Mouse (Mus musculus) heart, embryonic 15.5 days (tissue): ENCODE data around the gene Pilra. TPM values are rescaled to one million over a fixed set of nuclear protein-coding genes. Genes with fewer than 3 reads are reported as not detected.

Experiments
- ATAC-seq: fragments of 200-750 bp; cut with Nextera tagmentation; replicated peaks from 2 replicates; pipeline ENCODE4 v1.8.0; 2017; ENCODE audit warnings: low read depth, moderate TSS enrichment; ENCODE audit not compliant: insufficient number of reproducible peaks, insufficient read depth, low FRiP score
- H3K27ac ChIP-seq: fragments of 300-500 bp; sonication (generic); 2 replicates; pipeline ENCODE4 v1.5.1; 2015; ENCODE audit warnings: mild to moderate bottlenecking, inconsistent platforms
- H3K27me3 ChIP-seq: fragments of 300-500 bp; sonication (generic); 2 replicates; pipeline ENCODE4 v1.6.1; 2015; ENCODE audit warnings: inconsistent platforms
- H3K36me3 ChIP-seq: fragments of 300-500 bp; sonication (generic); 2 replicates; pipeline ENCODE4 v1.6.1; 2015; ENCODE audit warnings: mild to moderate bottlenecking, inconsistent platforms
- H3K4me1 ChIP-seq: fragments of 300-500 bp; sonication (generic); replicated peaks from 2 replicates; pipeline ENCODE4 v1.6.1; 2015; ENCODE audit warnings: inconsistent platforms
- H3K4me2 ChIP-seq: fragments of 300-500 bp; sonication (generic); 2 replicates; pipeline ENCODE4 v1.6.1; 2015; ENCODE audit warnings: inconsistent platforms, mild to moderate bottlenecking, moderate library complexity
- H3K4me3 ChIP-seq: fragments of 300-500 bp; sonication (generic); 2 replicates; pipeline ENCODE4 v1.5.1; 2015; ENCODE audit warnings: mild to moderate bottlenecking, inconsistent platforms
- H3K9ac ChIP-seq: fragments of 300-500 bp; sonication (generic); 2 replicates; pipeline ENCODE4 v1.6.1; 2015; ENCODE audit warnings: mild to moderate bottlenecking, inconsistent platforms
- H3K9me3 ChIP-seq: fragments of 300-500 bp; sonication (generic); replicated peaks from 2 replicates; pipeline ENCODE4 v1.6.1; 2016; ENCODE audit warnings: inconsistent platforms
- WGBS: fragments of 180-500 bp; shearing (Covaris S2); methylation state at CpG from one replicate; pipeline ENCODE4 v1.1.7; 2015; ENCODE audit warnings: mixed read lengths; 5-methylcytosine and 5-hydroxymethylcytosine counted together
- polyA plus RNA-seq: library from polyadenylated mRNA; unstranded; fragments of >200 nt; fragmentation: Nextera tagmentation; extraction: Ambion mirVana; gene quantifications from 2 replicates; pipeline ENCODE4 v1.2.1, GENCODE M21; 2015

Pilra gene
- polyA plus RNA-seq, 1 experiment from 2014 or later: 2.2 TPM

DNA sequence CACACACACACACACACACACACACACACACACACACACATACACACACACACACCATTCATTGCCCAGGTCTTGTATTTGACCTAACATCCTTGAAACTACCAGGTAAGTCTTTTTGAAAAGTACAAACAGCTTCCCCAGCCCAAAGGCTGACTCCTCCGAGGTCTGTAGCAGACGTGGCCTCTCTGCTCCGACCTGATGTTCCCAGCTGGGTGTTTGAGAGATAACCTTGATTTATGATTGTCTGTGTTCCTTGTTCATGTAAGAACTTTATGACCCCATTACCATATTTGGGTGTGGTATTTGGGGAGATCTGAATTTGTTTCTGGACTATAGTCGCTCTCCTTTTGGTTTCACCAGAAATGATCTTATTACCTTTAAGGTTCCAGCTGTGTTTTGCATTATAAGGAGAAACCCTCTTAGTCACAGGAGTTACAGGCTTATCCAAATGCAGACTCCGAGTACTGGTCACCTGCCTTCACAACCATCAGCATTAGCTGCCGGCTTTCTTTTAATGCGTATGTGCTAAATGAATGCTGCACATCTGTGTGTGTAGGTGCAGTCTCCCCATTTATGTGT, 58.7 kb downstream of the Pilra start:
- Histone ChIP-seq H3K4me1 (peaks cover 32% of the 10 kb centered on the region), H3K4me2 (no peak overlapping the region), H3K27me3 (no peaks in the 10 kb centered on the region), H3K4me3 (no peak overlapping the region), H3K9ac (no peak overlapping the region), H3K27ac (no peak overlapping the region), H3K9me3 (no peaks in the 10 kb centered on the region), H3K36me3 (peaks cover 23% of the 10 kb centered on the region)
- no peak for ATAC-seq
- 81% methylated on average over 7 of the region's 7 CpGs for WGBS

DNA sequence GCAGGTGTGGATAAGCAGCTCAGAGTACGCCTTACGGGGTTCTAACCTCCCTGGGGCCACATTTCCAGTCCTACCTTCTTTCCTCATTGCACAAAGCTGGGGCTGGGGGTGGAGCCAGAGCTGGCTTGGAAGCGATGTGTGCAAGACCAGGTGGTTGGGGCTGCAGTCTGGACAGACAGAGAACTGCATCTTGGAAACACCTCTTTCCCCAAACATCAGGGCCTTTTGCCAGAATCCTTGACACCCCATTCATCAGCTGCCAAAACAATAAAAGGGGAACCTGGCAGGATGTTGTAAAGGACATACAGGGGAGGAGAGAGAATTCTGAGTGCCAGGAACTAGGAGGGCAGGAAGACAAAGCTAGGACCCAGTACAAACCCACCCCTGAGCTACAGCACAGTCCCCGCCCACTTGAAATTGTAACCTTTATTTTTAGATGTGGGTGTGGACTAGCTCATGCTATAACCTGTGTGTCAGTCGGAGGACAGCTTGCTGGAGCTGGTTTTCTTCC, 59.6 kb downstream of the Pilra start:
- H3K9ac ChIP-seq: no peak overlapping the region
- no peaks in the 10 kb centered on the region for H3K27me3 ChIP-seq
- 25% methylated on average over 5 of the region's 5 CpGs for WGBS
- peaks cover 31% of the 10 kb centered on the region for H3K4me1 ChIP-seq
- peak overlapping the region; percentile 16; the same call in 1 of the 2 replicates for H3K4me2 ChIP-seq
- peak; percentile 45 for ATAC-seq
- no peak overlapping the region for H3K4me3 ChIP-seq
- H3K9me3 ChIP-seq: no peaks in the 10 kb centered on the region
- H3K27ac ChIP-seq: peak overlapping the region; percentile 66
- peaks cover 14% of the 10 kb centered on the region for H3K36me3 ChIP-seq

DNA sequence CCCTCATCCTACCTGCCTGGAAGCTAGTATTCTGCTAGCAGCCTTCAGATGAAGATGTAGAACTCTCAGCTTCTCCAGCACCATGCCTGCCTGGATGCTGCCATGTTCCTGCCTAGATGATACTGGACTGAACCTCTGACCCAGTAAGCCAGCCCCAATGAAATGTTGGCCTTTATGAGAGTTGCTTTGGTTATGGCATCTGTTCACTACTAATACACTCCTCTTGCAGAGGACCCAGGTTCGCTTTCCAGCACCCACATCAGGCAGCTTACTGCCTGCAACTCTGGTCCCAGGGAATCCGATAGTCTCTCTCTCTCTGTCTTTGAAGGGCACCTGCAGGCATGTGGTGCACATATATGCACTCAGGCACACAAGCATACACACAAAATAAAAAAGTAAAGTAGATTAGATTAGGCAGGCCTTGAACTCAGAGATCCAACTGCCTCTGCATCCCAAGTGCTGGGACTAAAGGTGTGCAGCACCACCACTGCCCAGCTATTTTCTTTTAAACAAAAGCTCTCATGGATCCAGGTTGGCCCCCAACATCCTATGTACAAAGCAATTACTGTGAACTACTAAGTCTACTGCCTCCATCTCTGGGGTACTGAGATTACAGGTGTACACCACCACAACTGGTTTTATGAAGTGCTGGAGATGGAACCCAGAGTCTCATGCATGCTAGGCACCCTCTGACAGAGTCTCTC, 60.3 kb downstream of the Pilra start:
- no peaks in the 10 kb centered on the region for H3K9me3 ChIP-seq
- no peak overlapping the region for H3K9ac ChIP-seq
- ATAC-seq: no peak
- H3K4me1 ChIP-seq: peaks cover 31% of the 10 kb centered on the region
- no peaks in the 10 kb centered on the region for H3K27me3 ChIP-seq
- 92% methylated on average over 2 of the region's 2 CpGs for WGBS
- peak overlapping the region; percentile 66; the same call in 1 of the 2 replicates for H3K27ac ChIP-seq
- no peak overlapping the region for H3K4me3 ChIP-seq
- H3K36me3 ChIP-seq: peaks cover 7% of the 10 kb centered on the region
- no peak overlapping the region for H3K4me2 ChIP-seq

DNA sequence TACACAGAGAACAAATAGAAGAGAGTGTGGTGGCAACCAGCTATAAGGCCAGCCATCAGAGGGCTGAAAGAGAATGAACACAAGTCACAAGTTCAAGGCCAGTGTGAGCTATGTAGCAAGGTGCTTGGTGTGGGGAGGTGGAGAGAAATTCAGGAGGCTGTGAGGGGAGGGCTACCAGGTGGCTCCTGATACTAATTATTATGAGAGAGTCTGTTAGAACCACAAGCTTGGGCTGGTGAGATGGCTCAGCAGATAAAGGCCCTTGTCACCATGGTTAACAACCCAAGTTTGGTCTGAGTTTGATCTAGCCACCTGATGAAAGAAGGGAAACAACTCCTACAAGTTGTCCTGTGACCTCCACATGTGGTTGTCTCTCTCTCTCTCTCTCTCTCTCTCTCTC, 63.3 kb downstream of the Pilra start:
- Histone ChIP-seq H3K27me3 (no peaks in the 10 kb centered on the region), H3K9me3 (no peaks in the 10 kb centered on the region), H3K9ac (no peak overlapping the region), H3K4me1 (peaks cover 13% of the 10 kb centered on the region), H3K27ac (no peak overlapping the region), H3K36me3 (no peaks in the 10 kb centered on the region), H3K4me2 (no peak overlapping the region), H3K4me3 (no peak overlapping the region)
- ATAC-seq: no peak

Other genes starting within 250 kb of the Pilra start
- 17.1 and 26.5 TPM in 2 replicates for gene Mospd3, start 235.2 kb downstream of the Pilra start, polyA plus RNA-seq
- 117 and 129 TPM in 2 replicates for gene Pcolce, start 222.5 kb downstream of the Pilra start, polyA plus RNA-seq
- 0.11 and 0.23 TPM in 2 replicates for gene Fbxo24, start 207.3 kb downstream of the Pilra start, polyA plus RNA-seq
- 20.7 and 26.7 TPM in 2 replicates for gene Lrch4, start 207.2 kb downstream of the Pilra start, polyA plus RNA-seq
- 7.1 and 12.2 TPM in 2 replicates for gene Gm20605, start 207.1 kb downstream of the Pilra start, polyA plus RNA-seq
- gene Sap25, start 194.9 kb downstream of the Pilra start, polyA plus RNA-seq: 4.0 and 6.0 TPM in 2 replicates
- gene Irs3, start 190.6 kb downstream of the Pilra start, polyA plus RNA-seq: 0.13 and 0.21 TPM in 2 replicates
- 19.3 and 21.7 TPM in 2 replicates for gene Agfg2, start 151.6 kb downstream of the Pilra start, polyA plus RNA-seq
- 1.2 and 1.6 TPM in 2 replicates for gene Nyap1, start 94.7 kb downstream of the Pilra start, polyA plus RNA-seq
- 130 and 164 TPM in 2 replicates for gene Tsc22d4, start 90.6 kb downstream of the Pilra start, polyA plus RNA-seq
- 21.1 and 25.5 TPM in 2 replicates for gene Ppp1r35, start 57.4 kb downstream of the Pilra start, polyA plus RNA-seq
- 5.3 and 7.6 TPM in 2 replicates for gene Mepce, start 48.6 kb downstream of the Pilra start, polyA plus RNA-seq
- gene Zcwpw1, start 48.5 kb downstream of the Pilra start, polyA plus RNA-seq: 7.8 and 11.4 TPM in 2 replicates
- gene Pilrb1, start 21.8 kb upstream of the Pilra start, polyA plus RNA-seq: 0.58 and 0.61 TPM in 2 replicates
- gene Pilrb2, start 35.5 kb upstream of the Pilra start, polyA plus RNA-seq: 1.5 and 3.4 TPM in 2 replicates
- 0.09 TPM in 1 of 2 replicates, not detected in the other for gene Cyp3a13, start 85.3 kb upstream of the Pilra start, polyA plus RNA-seq
- gene Gjc3, start 126.8 kb upstream of the Pilra start, polyA plus RNA-seq: 0.08 TPM in 1 of 2 replicates, not detected in the other
- gene Azgp1, start 145.2 kb upstream of the Pilra start, polyA plus RNA-seq: 0.13 TPM in 1 of 2 replicates, not detected in the other
- not detected in 2 replicates for gene Smok3a, start 185.0 kb upstream of the Pilra start, polyA plus RNA-seq
- not detected in 2 replicates for gene Smok3b, start 185.1 kb upstream of the Pilra start, polyA plus RNA-seq
- gene Smok3c, start 216.9 kb upstream of the Pilra start, polyA plus RNA-seq: not detected in 2 replicates
- gene Zkscan1, start 248.8 kb upstream of the Pilra start, polyA plus RNA-seq: 8.4 and 10.2 TPM in 2 replicates